Comparison of ENCODE assay signal across 21 mouse cellular contexts in genomic region chr9:61627801-61628574, GRCm38 (mm10).
DNase-seq lines count a peak whose midpoint lies in the region; ATAC-seq lines count a peak whose summit lies in the region.
"Had no signal": no experiment of that assay in that cellular context is flagged by ENCODE, and none has a peak within 500 bp of the region (broad histone marks: within the 10 kb centered on the region; RNA-seq: fewer than 3 reads in every experiment).

No protein-coding gene starts in this region.

- peak; percentile 47; the same call in 1 of the 2 replicates for ATAC-seq in common myeloid progenitor, adult 5-6 weeks (replicated peaks; ENCODE audit: low read depth, poor library complexity, severe bottlenecking)
- ATAC-seq in neutrophil, adult 5-6 weeks (ENCODE audit: extremely low read depth, insufficient number of reproducible peaks, low FRiP score, poor library complexity, severe bottlenecking): peak; percentile 21; the same call in 1 of the 2 replicates
- no peak for ATAC-seq in megakaryocyte-erythroid progenitor cell, adult 5-6 weeks (replicated peaks; ENCODE audit: low FRiP score, low TSS enrichment, poor library complexity, severe bottlenecking)
- ATAC-seq: intestine, postnatal 0 days; midbrain, embryonic 15.5 days had no signal

- DNase-seq in heart, adult 11 months: peak; percentile 79
- DNase-seq in heart, adult 8-10 months (ENCODE audit: low spot score): no peak
- peak; percentile 32 to 41 for DNase-seq in spleen, postnatal 36 days (ENCODE audit: low spot score in 2 of 2)
- DNase-seq in spleen, postnatal 14 days (ENCODE audit: low spot score in 2 of 2): no peak
- no peak for DNase-seq in adrenal gland, postnatal 10 days
- DNase-seq: adrenal gland, postnatal 25 days; cerebellum, adult 18-20 months; cerebellum, postnatal 10 days; gastrocnemius, postnatal 14 days; heart, adult 18-20 months; heart, postnatal 4 days; kidney, adult 9 months; kidney, postnatal 14 days; lung, postnatal 4 days; retina, postnatal 1 day; right cerebral cortex, postnatal 14 days had no signal

Comparison
In these comparisons a context has a peak if more than half of its experiments do, and no peak if none do; other contexts are left out.
1. DNase-seq: peak in heart, adult 11 months (single experiment) and spleen, postnatal 36 days (2 of 2); none in heart, adult 8-10 months (single experiment), spleen, postnatal 14 days (0 of 2) and adrenal gland, postnatal 10 days (single experiment).